Mouse (Mus musculus) mouse embryonic stem cell (cell line): ENCODE results near the gene Emx2.

Experiments
- in situ Hi-C, 2 experiments: fragments of 300-500 bp; cut with MboI; formaldehyde crosslinking; loops; 1 replicate in 1 of 2; 3 replicates in 1 of 2; pipeline ENCODE4 v1.14.3; 2019 to 2020; ENCODE audit warnings: low sequenced_read_pairs in 2 of 2, low pct_unique_long_range_greater_than_20kb in 1 of 2, mixed read lengths in 1 of 2; ENCODE audit not compliant: unreplicated experiment in 1 of 2

The Emx2 gene

DNA sequence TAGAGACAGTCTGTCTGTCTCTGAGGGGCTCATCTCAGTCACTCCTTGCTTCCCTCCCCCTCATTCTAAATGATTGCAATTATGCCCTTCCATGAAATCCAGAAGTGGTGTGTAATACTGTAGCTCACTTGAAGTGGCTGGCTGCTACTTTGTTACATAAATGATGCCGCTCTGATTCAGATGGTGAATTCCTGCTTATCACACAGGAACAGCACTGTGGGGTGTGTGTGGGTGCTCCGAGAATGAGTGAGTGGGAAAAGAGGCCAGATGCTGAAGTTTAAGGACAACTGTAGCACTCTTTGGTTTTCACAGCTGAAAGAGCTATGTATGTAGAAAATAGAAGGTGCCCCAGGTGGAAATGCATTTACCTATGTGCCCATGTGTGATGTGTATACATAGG lies 14.7 kb downstream of the Emx2 start:
- in situ Hi-C loops: loop anchor here (25.0 kb wide), 1 partner anchor 689 kb away; no protein-coding TSS in a partner anchor

DNA sequence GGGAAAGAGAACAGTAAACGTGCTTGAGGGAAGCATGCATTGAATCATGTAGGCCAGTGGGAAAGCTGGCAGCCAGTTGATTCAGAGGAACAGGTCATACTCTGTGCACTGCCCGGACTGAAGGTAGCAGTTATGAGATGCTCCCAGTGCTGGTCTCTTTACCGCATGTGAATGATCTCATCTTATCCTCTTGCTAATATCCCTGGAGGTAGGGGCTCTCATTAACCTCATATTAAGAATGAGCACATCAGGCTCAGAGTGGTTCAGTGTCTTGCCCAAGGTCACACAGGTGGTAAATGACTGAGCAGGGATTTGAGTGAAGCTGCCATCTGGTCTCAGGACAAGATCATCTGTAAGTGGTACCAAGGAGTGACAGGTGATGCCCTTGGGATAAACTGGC lies 21.7 kb downstream of the Emx2 start:
- in situ Hi-C loops: no loop called here

DNA sequence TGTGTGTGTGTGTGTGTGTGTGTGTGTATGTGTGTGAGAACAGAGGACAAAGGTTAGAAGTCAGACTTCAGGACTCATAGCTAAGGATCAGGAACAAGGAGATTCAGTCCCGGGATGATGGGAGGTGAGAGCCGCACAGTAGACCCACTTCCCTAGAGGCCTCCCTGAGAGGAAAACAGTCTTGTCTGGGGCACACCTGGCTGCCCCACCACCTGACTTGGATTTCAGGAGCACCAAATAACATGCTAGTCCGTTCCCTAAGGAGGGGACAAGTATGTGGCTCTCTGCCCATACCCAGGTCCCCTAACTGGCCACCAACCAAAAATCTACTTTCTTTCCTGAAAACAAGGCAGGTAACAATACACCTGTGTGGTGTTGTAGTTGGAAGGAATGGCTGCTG lies 22.4 kb downstream of the Emx2 start:
- in situ Hi-C loops: no loop called here

DNA sequence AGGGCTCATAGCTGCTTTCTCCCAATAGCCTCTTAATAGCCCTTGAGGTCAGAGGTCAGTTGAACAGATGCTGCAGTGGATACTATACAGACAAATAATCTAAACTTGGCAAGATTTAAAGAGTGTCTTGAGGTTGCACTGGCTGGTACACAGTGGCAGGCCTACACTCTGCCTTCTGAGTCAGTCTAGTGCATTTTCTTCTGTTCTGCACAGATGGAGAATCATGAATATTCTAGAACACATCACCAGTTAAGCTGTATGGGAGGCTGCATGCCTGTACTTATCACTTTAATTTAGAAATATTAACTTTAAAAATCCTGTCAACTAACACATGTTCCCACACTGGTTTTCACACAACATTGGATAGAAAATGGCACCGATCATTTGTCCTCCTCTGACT lies 34.1 kb downstream of the Emx2 start:
- in situ Hi-C loops: no loop called here

DNA sequence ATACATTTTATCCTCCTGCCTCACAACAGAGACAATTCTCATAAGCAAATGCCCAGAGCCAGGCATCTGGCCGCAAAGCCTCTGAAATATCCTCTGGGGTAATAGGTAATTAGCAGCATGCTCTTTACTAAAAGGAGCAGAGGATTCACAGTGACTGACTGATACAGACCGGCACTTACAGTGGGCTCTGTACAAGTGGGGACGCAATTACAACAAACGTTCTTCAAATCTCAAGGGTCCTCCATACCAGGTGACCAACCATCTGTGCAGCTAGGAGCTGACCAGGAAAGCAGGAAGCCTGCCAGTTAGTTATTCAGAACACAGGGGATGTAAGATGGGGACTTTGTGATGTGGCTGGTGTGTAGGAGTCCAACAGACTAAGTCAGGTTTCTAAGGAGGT lies 38.7 kb downstream of the Emx2 start:
- in situ Hi-C loops: no loop called here

DNA sequence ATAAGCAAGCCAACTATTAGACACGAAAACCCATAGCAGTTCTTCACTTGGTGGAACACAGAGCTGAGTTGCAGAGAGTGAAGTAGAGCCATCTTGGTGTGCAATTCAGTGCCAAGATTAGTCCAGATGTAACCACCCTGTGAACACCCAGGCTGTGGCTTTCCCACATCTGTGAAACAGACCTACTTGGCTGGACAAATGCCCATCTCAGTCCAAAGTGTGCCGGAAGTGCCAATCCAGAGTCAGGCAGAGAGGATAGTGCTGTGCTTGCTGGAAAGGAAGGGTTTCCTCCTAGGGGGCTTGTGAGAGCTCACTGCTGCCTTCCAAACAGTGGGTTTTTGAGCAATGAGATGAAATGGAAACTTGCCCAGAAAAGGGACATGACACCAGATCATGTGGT lies 50.7 kb downstream of the Emx2 start:
- in situ Hi-C loops: no loop called here

DNA sequence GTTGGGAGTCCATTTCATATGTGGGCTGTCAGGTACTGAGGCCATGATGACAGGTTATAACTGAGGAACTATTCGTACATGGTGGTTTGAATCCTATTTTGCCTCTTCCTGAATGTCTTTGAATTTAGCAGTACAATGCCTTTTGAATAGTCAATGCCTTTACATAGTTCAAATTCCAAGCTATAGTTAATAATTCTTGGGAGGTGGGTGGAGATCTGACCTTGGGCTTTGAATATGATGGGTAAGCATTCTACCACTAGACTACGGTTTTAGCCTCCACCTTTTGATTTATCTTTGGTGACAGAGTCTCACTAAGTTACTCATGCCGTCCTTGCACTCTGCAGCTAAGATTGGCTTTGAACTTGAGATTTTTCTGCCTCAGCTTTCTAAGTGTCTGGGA lies 55.0 kb downstream of the Emx2 start:
- in situ Hi-C loops: no loop called here
